Mouse (Mus musculus): Measurements from ENCODE around the gene C1qtnf4. TPM values are rescaled to one million over a fixed set of nuclear protein-coding genes. Genes with fewer than 3 reads are reported as not detected.

The C1qtnf4 gene
- polyA plus RNA-seq, 1 experiment from 2014 or later: 1.9 TPM

DNA sequence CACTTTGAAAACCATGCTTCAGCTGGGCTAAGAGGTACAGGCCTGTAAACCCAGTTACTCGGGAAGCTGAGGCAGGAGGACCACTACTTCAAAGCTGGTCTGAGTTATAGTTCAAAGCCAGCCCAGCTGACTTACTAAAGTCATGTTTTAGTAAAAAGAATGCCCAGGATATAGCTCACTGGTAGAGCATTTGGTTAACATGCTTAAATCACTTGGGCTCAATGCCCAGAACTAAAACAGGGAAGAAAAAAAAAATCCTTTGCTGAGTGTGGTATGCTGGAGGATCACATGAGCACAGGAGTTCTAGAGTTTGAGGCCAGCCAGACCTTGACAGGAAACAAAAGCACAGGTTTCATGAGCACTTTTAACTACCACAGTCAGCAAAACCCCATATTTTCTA is 26.0 kb downstream of the C1qtnf4 start:
- H3K4me2 ChIP-seq: no peak overlapping the region
- H3K27me3 ChIP-seq: no peaks in the 10 kb centered on the region
- no peak overlapping the region for H3K4me3 ChIP-seq (replicated peaks)
- no peak overlapping the region for H3K9ac ChIP-seq
- no peaks in the 10 kb centered on the region for H3K9me3 ChIP-seq (replicated peaks)
- ATAC-seq (ENCODE audit: insufficient read depth): no peak
- H3K27ac ChIP-seq (replicated peaks): no peak overlapping the region
- peaks cover 32% of the 10 kb centered on the region for H3K4me1 ChIP-seq (replicated peaks)
- 60% methylated on average over 1 of the region's 1 CpGs for WGBS (ENCODE audit: insufficient replicate concordance)
- peaks cover 73% of the 10 kb centered on the region for H3K36me3 ChIP-seq (replicated peaks)

DNA sequence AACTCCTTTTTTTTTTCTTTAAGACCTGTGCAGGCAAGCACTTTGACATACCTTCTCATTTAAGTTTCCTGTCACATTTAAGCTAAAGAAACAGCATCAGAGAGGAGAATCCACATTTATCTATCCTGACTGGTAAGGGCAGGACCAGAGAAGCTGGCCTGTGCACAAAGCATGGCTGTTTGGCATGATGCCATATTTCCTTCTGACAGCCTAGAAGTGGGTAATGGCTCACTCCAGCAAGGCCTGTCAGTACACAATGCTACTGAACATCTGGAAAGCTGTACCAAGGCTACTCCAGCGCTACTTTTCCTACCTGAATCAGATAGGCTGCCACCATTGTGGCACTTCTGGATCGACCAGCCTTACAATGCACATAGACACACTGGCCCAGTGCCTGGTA is 28.0 kb downstream of the C1qtnf4 start:
- Histone ChIP-seq H3K36me3 (replicated peaks) (peaks cover 56% of the 10 kb centered on the region), H3K4me1 (replicated peaks) (peaks cover 42% of the 10 kb centered on the region), H3K9ac (no peak overlapping the region), H3K4me3 (replicated peaks) (no peak overlapping the region), H3K27ac (replicated peaks) (no peak overlapping the region), H3K9me3 (replicated peaks) (no peaks in the 10 kb centered on the region), H3K4me2 (no peak overlapping the region), H3K27me3 (no peaks in the 10 kb centered on the region)
- WGBS (ENCODE audit: insufficient replicate concordance): 91% methylated on average over 2 of the region's 2 CpGs
- no peak for ATAC-seq (ENCODE audit: insufficient read depth)

DNA sequence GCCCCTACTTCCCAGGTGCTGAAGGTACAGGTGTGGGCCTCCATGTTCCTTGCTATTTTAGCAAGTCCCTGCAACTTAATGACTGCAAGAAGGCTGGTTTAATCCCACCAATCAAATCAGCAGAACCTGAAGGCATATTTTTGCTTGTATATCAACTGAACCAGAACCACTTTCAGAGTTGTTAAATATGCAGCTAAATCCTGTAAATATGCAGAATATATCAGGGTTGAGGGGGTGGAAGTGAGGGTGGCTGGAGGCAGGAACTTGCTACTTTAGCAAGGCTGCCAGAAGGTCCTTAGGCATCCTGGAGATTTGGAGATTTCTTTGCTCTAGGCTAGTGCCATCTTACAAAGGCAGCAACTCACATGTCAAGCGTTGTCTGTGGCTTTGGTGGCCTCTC is 29.9 kb downstream of the C1qtnf4 start:
- ATAC-seq (ENCODE audit: insufficient read depth): no peak
- Histone ChIP-seq H3K36me3 (replicated peaks) (peaks cover 38% of the 10 kb centered on the region), H3K4me3 (replicated peaks) (no peak overlapping the region), H3K4me1 (replicated peaks) (peaks cover 42% of the 10 kb centered on the region), H3K9me3 (replicated peaks) (no peaks in the 10 kb centered on the region), H3K4me2 (peak overlapping the region; percentile 98), H3K9ac (no peak overlapping the region), H3K27me3 (no peaks in the 10 kb centered on the region), H3K27ac (replicated peaks) (0 out of 2 replicates have a peak overlapping the region, but pooled peaks have one; percentile 0)
- WGBS (ENCODE audit: insufficient replicate concordance): 80% methylated on average over 1 of the region's 1 CpGs

DNA sequence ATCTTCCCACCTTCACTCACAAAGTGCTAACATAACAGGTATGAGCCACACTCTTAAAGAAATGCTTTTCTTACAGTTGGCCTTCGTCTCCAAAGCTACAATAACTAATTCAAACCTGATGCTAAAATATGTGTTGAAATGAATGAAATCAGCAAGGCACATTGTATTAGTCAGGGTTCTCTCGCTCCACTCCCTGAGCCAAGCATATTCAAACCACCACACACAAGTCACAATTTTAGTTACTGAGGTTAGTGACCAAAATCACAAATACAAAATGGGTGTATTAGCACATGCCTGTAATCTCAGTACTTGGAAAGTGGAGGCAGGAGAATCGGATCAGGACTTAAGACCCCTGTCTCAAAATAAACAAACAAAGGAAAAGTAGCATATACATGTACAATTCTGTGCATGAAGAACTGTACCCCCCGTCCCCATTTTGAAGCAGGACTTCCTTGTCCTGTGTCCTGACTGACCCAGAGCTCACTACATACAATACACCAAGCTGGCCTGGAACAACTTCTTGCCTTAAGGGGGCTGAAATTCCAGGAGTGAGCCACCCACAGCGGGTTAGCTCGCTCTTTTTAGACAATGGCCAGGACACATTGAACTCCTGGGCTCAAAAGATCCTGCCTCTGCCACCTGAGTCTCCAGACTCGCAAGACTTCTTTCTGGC is 31.0 kb downstream of the C1qtnf4 start:
- H3K4me2 ChIP-seq: peak overlapping the region; percentile 98
- H3K4me1 ChIP-seq (replicated peaks): peaks cover 39% of the 10 kb centered on the region
- 18% methylated on average over 7 of the region's 7 CpGs for WGBS (ENCODE audit: insufficient replicate concordance)
- H3K36me3 ChIP-seq (replicated peaks): peaks cover 26% of the 10 kb centered on the region
- peak overlapping the region; percentile 70 for H3K4me3 ChIP-seq (replicated peaks)
- H3K9ac ChIP-seq: peak overlapping the region; percentile 86
- no peaks in the 10 kb centered on the region for H3K27me3 ChIP-seq
- no peak for ATAC-seq (ENCODE audit: insufficient read depth)
- H3K27ac ChIP-seq (replicated peaks): peak overlapping the region; percentile 91
- no peaks in the 10 kb centered on the region for H3K9me3 ChIP-seq (replicated peaks)

DNA sequence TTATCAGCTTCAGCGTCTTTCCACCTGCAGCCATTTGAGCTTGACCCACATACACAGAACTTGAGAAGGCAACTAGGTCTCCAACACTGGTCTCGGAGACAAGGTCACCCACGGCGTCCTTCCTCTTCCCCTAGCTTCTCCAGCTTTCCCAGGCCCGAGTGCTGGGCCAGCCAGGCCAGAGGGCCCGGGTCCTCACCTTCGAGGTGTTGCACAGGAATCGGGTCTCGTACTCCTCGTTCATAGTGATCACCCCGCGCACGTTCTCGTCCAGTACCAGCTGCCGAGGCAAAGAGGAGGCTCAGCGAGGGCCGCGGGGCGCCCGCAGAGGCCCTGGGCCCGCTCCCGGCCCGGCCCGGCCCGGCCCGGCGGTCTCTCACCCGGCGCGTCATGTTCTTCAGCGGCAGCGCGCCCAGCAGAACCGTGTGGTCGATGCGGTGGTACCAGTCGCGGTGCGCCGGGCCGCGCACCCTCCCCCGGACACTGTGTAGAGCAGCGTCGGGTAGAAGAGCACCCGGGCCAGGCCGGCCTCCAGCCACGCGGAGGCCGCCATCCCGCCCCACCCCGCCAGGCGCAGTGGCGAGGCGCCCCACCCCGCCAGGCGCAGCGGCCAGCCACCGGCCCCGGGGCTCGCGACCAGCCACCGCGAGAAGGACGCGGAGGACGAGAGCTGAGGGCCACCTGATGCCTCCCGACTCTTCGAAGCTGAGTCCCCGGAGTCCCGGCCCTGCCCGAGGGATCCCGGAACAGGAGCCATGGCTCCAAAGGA is 31.8 kb downstream of the C1qtnf4 start:
- H3K9me3 ChIP-seq (replicated peaks): no peaks in the 10 kb centered on the region
- peak overlapping the region; percentile 91 for H3K27ac ChIP-seq (replicated peaks)
- ATAC-seq (ENCODE audit: insufficient read depth): peak; percentile 89
- H3K36me3 ChIP-seq (replicated peaks): peaks cover 21% of the 10 kb centered on the region
- no peaks in the 10 kb centered on the region for H3K27me3 ChIP-seq
- peak overlapping the region; percentile 70 for H3K4me3 ChIP-seq (replicated peaks)
- under 1% methylated on average over 69 of the region's 73 CpGs for WGBS (ENCODE audit: insufficient replicate concordance)
- peaks cover 39% of the 10 kb centered on the region for H3K4me1 ChIP-seq (replicated peaks)
- H3K9ac ChIP-seq: peak overlapping the region; percentile 86
- H3K4me2 ChIP-seq: peak overlapping the region; percentile 98

DNA sequence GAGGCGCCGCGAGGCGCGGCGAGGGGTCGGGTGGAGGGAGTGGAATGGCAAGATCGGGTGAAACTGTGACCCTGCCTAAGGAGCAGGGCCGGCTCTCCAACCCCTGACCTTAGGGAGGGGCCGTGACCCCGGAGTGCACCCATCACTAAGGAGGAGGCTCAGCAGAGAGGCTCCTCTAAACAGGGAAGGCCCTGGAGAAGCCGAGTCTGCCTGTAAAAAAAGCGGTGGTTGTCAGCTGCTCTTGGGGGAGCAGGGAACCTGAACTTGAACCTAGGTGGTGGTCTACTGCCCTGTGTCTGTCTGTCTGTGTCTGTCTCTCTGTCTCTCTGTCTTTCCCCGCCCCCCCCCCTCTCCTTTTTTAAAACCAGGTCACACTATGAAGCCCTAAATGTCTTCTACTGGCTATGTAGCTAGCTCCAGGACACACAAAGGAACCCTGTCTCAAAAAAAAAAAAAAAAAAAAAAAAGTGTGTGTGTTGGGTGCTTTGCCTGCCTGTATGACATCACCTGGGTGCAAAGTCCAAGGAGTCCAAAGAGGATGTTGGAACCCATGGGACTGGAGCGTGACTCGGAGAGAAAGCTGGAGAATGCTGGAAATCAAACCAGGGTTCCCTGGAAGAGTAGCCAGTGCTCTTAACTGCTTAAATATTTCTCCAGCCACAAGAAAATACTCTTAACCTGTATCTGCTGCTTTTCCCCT is 32.5 kb downstream of the C1qtnf4 start:
- Histone ChIP-seq H3K27ac (replicated peaks) (peak overlapping the region; percentile 91), H3K4me1 (replicated peaks) (peaks cover 39% of the 10 kb centered on the region), H3K9ac (peak overlapping the region; percentile 86), H3K4me3 (replicated peaks) (peak overlapping the region; percentile 70), H3K27me3 (no peaks in the 10 kb centered on the region), H3K9me3 (replicated peaks) (no peaks in the 10 kb centered on the region), H3K36me3 (replicated peaks) (peaks cover 14% of the 10 kb centered on the region), H3K4me2 (peak overlapping the region; percentile 98)
- ATAC-seq (ENCODE audit: insufficient read depth): peak; percentile 74
- WGBS (ENCODE audit: insufficient replicate concordance): 11% methylated on average over 15 of the region's 16 CpGs

DNA sequence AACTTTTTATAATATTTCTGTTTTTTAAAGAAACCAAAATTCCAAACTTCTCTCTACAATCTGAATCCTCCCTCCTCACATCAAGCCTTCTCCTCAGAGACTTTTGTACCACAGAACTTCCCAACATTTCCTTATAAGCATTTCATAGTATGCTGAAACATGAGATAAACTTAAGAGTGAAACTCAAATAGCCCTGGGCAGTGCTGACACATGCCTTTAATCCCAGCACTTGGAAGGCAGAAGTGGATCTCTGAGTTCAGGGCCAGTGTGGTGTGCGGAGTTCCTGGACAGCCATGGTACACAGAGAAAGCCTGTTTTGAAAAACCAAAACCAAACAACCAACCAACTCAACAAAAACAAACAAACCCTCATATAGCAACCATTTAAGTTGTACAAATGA is 35.5 kb downstream of the C1qtnf4 start:
- Histone ChIP-seq H3K36me3 (replicated peaks) (no peaks in the 10 kb centered on the region), H3K9me3 (replicated peaks) (no peaks in the 10 kb centered on the region), H3K27me3 (0 out of 2 replicates have a peak, but pooled peaks cover 6% of the 10 kb centered on the region), H3K4me2 (no peak overlapping the region), H3K4me3 (replicated peaks) (no peak overlapping the region), H3K4me1 (replicated peaks) (peaks cover 24% of the 10 kb centered on the region), H3K9ac (no peak overlapping the region), H3K27ac (replicated peaks) (no peak overlapping the region)
- 76% methylated on average over 1 of the region's 1 CpGs for WGBS (ENCODE audit: insufficient replicate concordance)
- no peak for ATAC-seq (ENCODE audit: insufficient read depth)

DNA sequence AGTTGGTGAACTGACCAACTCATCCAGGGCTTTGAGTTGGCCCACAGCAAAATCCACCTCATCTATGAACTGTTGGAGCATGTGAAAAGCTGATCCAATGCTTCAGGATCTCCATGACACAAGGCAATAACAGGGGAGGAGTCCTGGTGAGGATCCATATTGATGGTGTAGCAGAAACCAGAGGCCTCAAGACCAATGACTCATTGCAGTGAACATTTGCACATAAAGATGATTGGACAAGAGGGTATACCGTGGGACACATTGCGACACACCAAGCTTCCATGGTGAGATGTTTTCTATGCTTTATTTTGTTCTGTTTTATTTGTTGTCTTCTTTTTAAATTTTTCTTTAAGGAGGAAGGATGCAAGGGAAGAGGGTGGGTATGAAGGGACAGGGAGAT is 37.0 kb downstream of the C1qtnf4 start:
- Histone ChIP-seq H3K9me3 (replicated peaks) (no peaks in the 10 kb centered on the region), H3K36me3 (replicated peaks) (no peaks in the 10 kb centered on the region), H3K4me1 (replicated peaks) (peaks cover 11% of the 10 kb centered on the region), H3K4me3 (replicated peaks) (no peak overlapping the region), H3K4me2 (no peak overlapping the region), H3K9ac (no peak overlapping the region), H3K27ac (replicated peaks) (no peak overlapping the region), H3K27me3 (0 out of 2 replicates have a peak, but pooled peaks cover 6% of the 10 kb centered on the region)
- ATAC-seq (ENCODE audit: insufficient read depth): no peak
- 74% methylated on average over 2 of the region's 2 CpGs for WGBS (ENCODE audit: insufficient replicate concordance)

DNA sequence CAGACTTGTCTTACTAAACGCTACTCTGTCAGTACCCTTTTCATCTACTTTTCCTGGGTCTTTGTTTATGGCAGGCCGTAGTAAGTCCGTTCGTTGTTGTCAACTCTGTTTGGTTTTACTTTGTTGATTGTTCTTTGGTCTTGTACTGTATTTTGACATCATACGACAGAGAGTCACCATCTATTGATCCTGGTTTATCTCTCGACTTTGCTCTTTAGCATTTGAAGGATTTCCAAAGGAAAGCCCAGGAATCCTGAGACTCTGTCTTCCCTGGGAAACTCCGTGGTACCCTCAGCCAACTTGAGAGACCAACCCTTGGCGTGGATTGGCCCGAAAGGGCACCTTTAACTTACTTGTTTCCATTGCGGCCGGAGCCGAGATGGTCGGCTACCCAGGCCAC is 42.9 kb downstream of the C1qtnf4 start:
- no peak for ATAC-seq (ENCODE audit: insufficient read depth)
- Histone ChIP-seq H3K9me3 (replicated peaks) (no peaks in the 10 kb centered on the region), H3K4me2 (no peak overlapping the region), H3K27ac (replicated peaks) (no peak overlapping the region), H3K36me3 (replicated peaks) (no peaks in the 10 kb centered on the region), H3K4me3 (replicated peaks) (no peak overlapping the region), H3K4me1 (replicated peaks) (0 out of 2 replicates have a peak, but pooled peaks cover 10% of the 10 kb centered on the region), H3K27me3 (peaks cover 22% of the 10 kb centered on the region; the same call in 1 of the 2 replicates), H3K9ac (no peak overlapping the region)
- WGBS (ENCODE audit: insufficient replicate concordance): 73% methylated on average over 13 of the region's 13 CpGs

DNA sequence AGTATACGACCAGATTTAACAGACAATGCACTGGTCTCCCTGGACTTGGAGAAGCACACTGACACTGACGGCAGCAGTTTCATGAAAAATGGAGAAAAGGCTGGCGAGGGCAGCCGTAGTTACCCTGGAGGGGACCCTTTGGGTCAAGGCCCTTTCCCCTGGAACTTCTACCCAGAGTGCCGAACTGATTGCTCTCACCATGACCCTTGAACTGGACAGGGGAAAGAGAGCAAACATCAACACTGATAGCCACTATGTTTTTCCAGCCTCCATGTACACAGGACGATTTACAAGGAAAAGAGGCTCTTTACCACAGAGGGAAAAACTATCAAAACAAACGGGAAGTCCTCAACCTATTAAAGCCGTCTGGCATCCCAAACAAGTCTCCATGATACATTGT is 46.2 kb downstream of the C1qtnf4 start:
- 0 out of 2 replicates have a peak, but pooled peaks cover 10% of the 10 kb centered on the region for H3K4me1 ChIP-seq (replicated peaks)
- no peaks in the 10 kb centered on the region for H3K36me3 ChIP-seq (replicated peaks)
- peak; percentile 84 for ATAC-seq (ENCODE audit: insufficient read depth)
- H3K4me3 ChIP-seq (replicated peaks): no peak overlapping the region
- H3K27me3 ChIP-seq: peaks cover 22% of the 10 kb centered on the region; the same call in 1 of the 2 replicates
- WGBS (ENCODE audit: insufficient replicate concordance): 53% methylated on average over 8 of the region's 8 CpGs
- H3K4me2 ChIP-seq: peak overlapping the region; percentile 29
- H3K27ac ChIP-seq (replicated peaks): peak overlapping the region; percentile 52
- no peaks in the 10 kb centered on the region for H3K9me3 ChIP-seq (replicated peaks)
- H3K9ac ChIP-seq: no peak overlapping the region

DNA sequence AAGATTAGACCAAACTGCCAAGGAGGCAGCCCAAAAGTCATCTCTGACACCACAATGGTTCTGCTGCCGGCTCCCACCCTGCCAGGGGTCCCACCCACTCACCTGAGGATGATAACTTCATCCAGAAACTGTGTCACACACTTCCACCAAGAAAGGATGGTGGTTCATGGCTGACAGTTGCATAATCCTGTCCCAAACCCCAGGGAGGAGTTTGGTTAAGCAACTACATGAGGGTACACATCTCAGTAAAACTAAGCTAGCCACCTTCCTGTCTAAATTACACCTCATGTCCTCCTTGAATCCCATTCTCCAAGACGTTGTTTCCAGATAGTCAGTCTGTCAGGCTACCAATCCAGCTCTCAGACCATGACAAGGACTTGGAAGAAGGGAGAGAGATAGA is 46.6 kb downstream of the C1qtnf4 start:
- H3K4me2 ChIP-seq: peak overlapping the region; percentile 29
- no peak overlapping the region for H3K4me3 ChIP-seq (replicated peaks)
- peak; percentile 56; the same call in 1 of the 2 replicates for ATAC-seq (ENCODE audit: insufficient read depth)
- no peaks in the 10 kb centered on the region for H3K36me3 ChIP-seq (replicated peaks)
- no peak overlapping the region for H3K9ac ChIP-seq
- no peaks in the 10 kb centered on the region for H3K9me3 ChIP-seq (replicated peaks)
- H3K4me1 ChIP-seq (replicated peaks): 0 out of 2 replicates have a peak, but pooled peaks cover 10% of the 10 kb centered on the region
- H3K27me3 ChIP-seq: peaks cover 22% of the 10 kb centered on the region; the same call in 1 of the 2 replicates
- WGBS (ENCODE audit: insufficient replicate concordance): 40% methylated on average over 2 of the region's 2 CpGs
- peak overlapping the region; percentile 52 for H3K27ac ChIP-seq (replicated peaks)
